Mouse (Mus musculus) midbrain, embryonic 16.5 days (tissue): Measurements from ENCODE around the gene Vav1. TPM values are rescaled to one million over a fixed set of nuclear protein-coding genes. Genes with fewer than 3 reads are reported as not detected.

Experiments used
- ATAC-seq: fragments of 200-750 bp; cut with Nextera tagmentation; 2 replicates; pipeline ENCODE4 v1.8.0; 2017; ENCODE audit warnings: moderate TSS enrichment
- H3K27ac ChIP-seq: fragments of 300-500 bp; sonication (generic); 2 replicates; pipeline ENCODE4 v1.5.1; 2014; ENCODE audit warnings: mild to moderate bottlenecking, low read length, mixed read lengths
- H3K27me3 ChIP-seq: fragments of 300-500 bp; sonication (generic); 2 replicates; pipeline ENCODE4 v1.6.1; 2014; ENCODE audit warnings: low read depth, low read length, mixed read lengths; ENCODE audit not compliant: control insufficient read depth, insufficient read depth
- H3K36me3 ChIP-seq: fragments of 300-500 bp; sonication (generic); 2 replicates; pipeline ENCODE4 v1.6.1; 2014; ENCODE audit warnings: mild to moderate bottlenecking, low read length, moderate library complexity, mixed read lengths; ENCODE audit not compliant: control insufficient read depth, insufficient read depth
- H3K4me1 ChIP-seq: fragments of 300-500 bp; sonication (generic); 2 replicates; pipeline ENCODE4 v1.6.1; 2014; ENCODE audit warnings: mild to moderate bottlenecking, low read length, mixed read lengths; ENCODE audit not compliant: control insufficient read depth, insufficient read depth
- H3K4me2 ChIP-seq: fragments of 300-500 bp; sonication (generic); 2 replicates; pipeline ENCODE4 v1.6.1; 2014; ENCODE audit warnings: mild to moderate bottlenecking, low read length, mixed read lengths
- H3K4me3 ChIP-seq: fragments of 300-500 bp; sonication (generic); 2 replicates; pipeline ENCODE4 v1.5.1; 2014; ENCODE audit warnings: low read depth, mild to moderate bottlenecking, low read length, moderate library complexity, mixed read lengths
- H3K9ac ChIP-seq: fragments of 300-500 bp; sonication (generic); 2 replicates; pipeline ENCODE4 v1.6.1; 2014; ENCODE audit warnings: low read depth, low read length, mixed read lengths
- H3K9me3 ChIP-seq: fragments of 300-500 bp; sonication (generic); replicated peaks from 2 replicates; pipeline ENCODE4 v1.6.1; 2014; ENCODE audit warnings: mild to moderate bottlenecking, low read length, mixed read lengths; ENCODE audit not compliant: control insufficient read depth, poor library complexity, severe bottlenecking
- WGBS: fragments of 180-500 bp; shearing (Covaris S2); extraction: QIAGEN DNeasy Blood & Tissue Kit; methylation state at CpG from one replicate; pipeline ENCODE4 v1.1.7; 2014; 5-methylcytosine and 5-hydroxymethylcytosine counted together
- polyA plus RNA-seq: library from polyadenylated mRNA; unstranded; fragments of >200 nt; fragmentation: Nextera tagmentation; extraction: Ambion mirVana; gene quantifications from 2 replicates; pipeline ENCODE4 v1.2.1, GENCODE M21; 2015

The Vav1 gene
- polyA plus RNA-seq, 1 experiment from 2014 or later: 1.3 TPM

GRCm38 (mm10) chr17:57237181-57237580, 41.7 kb upstream of the Vav1 start:
- no peak overlapping the region for H3K4me2 ChIP-seq
- H3K9me3 ChIP-seq: no peaks in the 10 kb centered on the region; the same call in 1 of the 2 replicates
- 95% methylated on average over 9 of the region's 9 CpGs for WGBS
- H3K4me1 ChIP-seq: no peaks in the 10 kb centered on the region
- ATAC-seq: no peak
- no peak overlapping the region for H3K4me3 ChIP-seq
- peaks cover 14% of the 10 kb centered on the region for H3K36me3 ChIP-seq
- H3K9ac ChIP-seq: no peak overlapping the region
- H3K27me3 ChIP-seq: no peaks in the 10 kb centered on the region
- no peak overlapping the region for H3K27ac ChIP-seq

GRCm38 (mm10) chr17:57243650-57244370, 35.1 kb upstream of the Vav1 start:
- Histone ChIP-seq H3K9me3 (no peaks in the 10 kb centered on the region; the same call in 1 of the 2 replicates), H3K27ac (no peak overlapping the region), H3K27me3 (no peaks in the 10 kb centered on the region), H3K9ac (no peak overlapping the region), H3K4me1 (peaks cover 12% of the 10 kb centered on the region), H3K4me2 (no peak overlapping the region), H3K4me3 (no peak overlapping the region), H3K36me3 (peaks cover 5% of the 10 kb centered on the region; the same call in 1 of the 2 replicates)
- no peak for ATAC-seq
- 76% methylated on average over 10 of the region's 10 CpGs for WGBS

- WGBS: 92% methylated on average over 10 of the region's 10 CpGs
- no peak overlapping the region for H3K27ac ChIP-seq
Measured at GRCm38 (mm10) chr17:57245311-57245929, 33.5 kb upstream of the Vav1 start.

GRCm38 (mm10) chr17:57246663-57247392, 32.1 kb upstream of the Vav1 start:
- H3K36me3 ChIP-seq: peaks cover under 1% of the 10 kb centered on the region; the same call in 1 of the 2 replicates
- peak; percentile 0 for ATAC-seq

More at GRCm38 (mm10) chr17:57245311-57245929, 33.5 kb upstream of the Vav1 start:
- no peak overlapping the region for H3K9ac ChIP-seq
- no peak for ATAC-seq
- H3K9me3 ChIP-seq: no peaks in the 10 kb centered on the region; the same call in 1 of the 2 replicates
- no peaks in the 10 kb centered on the region; the same call in 1 of the 2 replicates for H3K27me3 ChIP-seq
- no peak overlapping the region for H3K4me2 ChIP-seq
- H3K36me3 ChIP-seq: peaks cover 5% of the 10 kb centered on the region; the same call in 1 of the 2 replicates
- H3K4me3 ChIP-seq: no peak overlapping the region
- peaks cover 23% of the 10 kb centered on the region for H3K4me1 ChIP-seq

GRCm38 (mm10) chr17:57247393-57248200, 31.3 kb upstream of the Vav1 start:
- peak overlapping the region; percentile 90 for H3K9ac ChIP-seq
- peak overlapping the region; percentile 68 for H3K4me3 ChIP-seq
- ATAC-seq: peak; percentile 96
- no peaks in the 10 kb centered on the region for H3K9me3 ChIP-seq
- H3K27me3 ChIP-seq: no peaks in the 10 kb centered on the region; the same call in 1 of the 2 replicates
- 0% methylated on average over 46 of the region's 46 CpGs for WGBS
- H3K36me3 ChIP-seq: no peaks in the 10 kb centered on the region
- H3K4me2 ChIP-seq: peak overlapping the region; percentile 94
- peak overlapping the region; percentile 99 for H3K27ac ChIP-seq
- H3K4me1 ChIP-seq: peaks cover 24% of the 10 kb centered on the region

More at GRCm38 (mm10) chr17:57246663-57247392, 32.1 kb upstream of the Vav1 start:
- H3K27ac ChIP-seq: peak overlapping the region; percentile 99
- H3K27me3 ChIP-seq: no peaks in the 10 kb centered on the region; the same call in 1 of the 2 replicates
- WGBS: 3% methylated on average over 18 of the region's 18 CpGs
- H3K9ac ChIP-seq: peak overlapping the region; percentile 90
- peak overlapping the region; percentile 75 for H3K4me2 ChIP-seq
- H3K9me3 ChIP-seq: no peaks in the 10 kb centered on the region; the same call in 1 of the 2 replicates
- peak overlapping the region; percentile 68 for H3K4me3 ChIP-seq
- peaks cover 24% of the 10 kb centered on the region for H3K4me1 ChIP-seq

GRCm38 (mm10) chr17:57248201-57248699, 30.6 kb upstream of the Vav1 start, which contains the start of gene Gpr108:
Gene Gpr108 (minus strand): TSS chr17:57248446.
- peak; percentile 76 for ATAC-seq
- H3K4me2 ChIP-seq: peak within 1 kb of the TSS; percentile 94
- no peaks in the 10 kb centered on the region; the same call in 1 of the 2 replicates for H3K27me3 ChIP-seq
- no peaks in the 10 kb centered on the region for H3K36me3 ChIP-seq
- peak within 1 kb of the TSS; percentile 99 for H3K27ac ChIP-seq
- no peaks in the 10 kb centered on the region for H3K9me3 ChIP-seq
- H3K9ac ChIP-seq: peak within 1 kb of the TSS; percentile 90
- peak within 1 kb of the TSS; percentile 68 for H3K4me3 ChIP-seq
- under 1% methylated on average over 12 of the region's 12 CpGs for WGBS
- peaks cover 24% of the 10 kb centered on the region for H3K4me1 ChIP-seq

- Histone ChIP-seq H3K4me2 (peak overlapping the region; percentile 94), H3K27ac (peak overlapping the region; percentile 71), H3K9ac (peak overlapping the region; percentile 52), H3K4me3 (peak overlapping the region; percentile 53), H3K36me3 (no peaks in the 10 kb centered on the region), H3K9me3 (no peaks in the 10 kb centered on the region), H3K4me1 (peaks cover 24% of the 10 kb centered on the region), H3K27me3 (no peaks in the 10 kb centered on the region; the same call in 1 of the 2 replicates)
- 7% methylated on average over 13 of the region's 13 CpGs for WGBS
- ATAC-seq: no peak
Measured at GRCm38 (mm10) chr17:57248771-57249170, 30.1 kb upstream of the Vav1 start.
